Mouse (Mus musculus) right cerebral cortex, adult 18-20 months (tissue): ENCODE results near the gene Tfap2a.

Source experiments
- DNase-seq: peaks from one replicate; pipeline ENCODE4 v3.0.0; 2022; ENCODE audit warnings: mixed read lengths

The Tfap2a gene

DNA sequence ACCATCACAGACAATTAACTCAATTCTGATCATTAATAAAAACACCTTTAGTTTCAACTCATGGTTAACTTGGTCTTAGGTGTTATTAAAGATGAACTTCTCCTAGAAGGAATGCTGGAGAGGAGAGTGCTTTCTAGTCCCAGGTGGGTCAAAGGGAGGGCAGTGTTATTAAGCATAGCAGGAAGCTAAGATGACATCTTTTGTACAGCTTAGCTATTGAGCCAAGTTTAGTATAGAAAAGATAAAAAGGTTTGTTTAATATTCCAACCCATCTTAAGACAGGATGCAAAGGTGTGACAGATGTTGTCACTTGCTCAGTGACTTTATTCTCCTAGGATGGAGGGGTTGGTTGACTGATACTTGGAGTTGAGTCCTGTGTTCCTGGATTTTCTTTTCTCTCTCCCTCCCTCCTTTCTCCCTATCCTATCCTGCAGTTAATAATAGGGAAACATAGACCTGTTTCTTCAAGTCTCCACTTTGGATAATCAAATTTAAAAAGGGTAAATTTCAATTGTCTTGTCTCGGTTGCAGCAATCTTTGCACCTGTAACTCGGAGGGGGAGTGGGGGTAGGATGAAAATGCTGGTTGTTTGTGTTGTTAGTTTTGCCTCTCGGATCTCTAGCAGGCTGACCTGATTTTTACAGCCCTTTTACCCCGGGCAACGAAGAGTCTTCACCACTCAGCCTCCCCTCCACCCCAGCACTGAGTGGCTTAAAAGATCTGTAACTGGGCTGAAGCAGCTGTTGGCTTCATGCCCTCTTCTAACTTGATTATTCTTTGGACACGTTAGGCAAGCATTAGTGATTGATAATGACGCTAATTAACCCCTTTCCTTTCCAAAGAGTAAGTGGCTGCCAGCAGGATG lies 26.3 kb downstream of the Tfap2a start:
- DNase-seq: no peak

- no peak for DNase-seq
Measured at GRCm38 (mm10) chr13:40710062-40710342, 28.2 kb downstream of the Tfap2a start.

DNA sequence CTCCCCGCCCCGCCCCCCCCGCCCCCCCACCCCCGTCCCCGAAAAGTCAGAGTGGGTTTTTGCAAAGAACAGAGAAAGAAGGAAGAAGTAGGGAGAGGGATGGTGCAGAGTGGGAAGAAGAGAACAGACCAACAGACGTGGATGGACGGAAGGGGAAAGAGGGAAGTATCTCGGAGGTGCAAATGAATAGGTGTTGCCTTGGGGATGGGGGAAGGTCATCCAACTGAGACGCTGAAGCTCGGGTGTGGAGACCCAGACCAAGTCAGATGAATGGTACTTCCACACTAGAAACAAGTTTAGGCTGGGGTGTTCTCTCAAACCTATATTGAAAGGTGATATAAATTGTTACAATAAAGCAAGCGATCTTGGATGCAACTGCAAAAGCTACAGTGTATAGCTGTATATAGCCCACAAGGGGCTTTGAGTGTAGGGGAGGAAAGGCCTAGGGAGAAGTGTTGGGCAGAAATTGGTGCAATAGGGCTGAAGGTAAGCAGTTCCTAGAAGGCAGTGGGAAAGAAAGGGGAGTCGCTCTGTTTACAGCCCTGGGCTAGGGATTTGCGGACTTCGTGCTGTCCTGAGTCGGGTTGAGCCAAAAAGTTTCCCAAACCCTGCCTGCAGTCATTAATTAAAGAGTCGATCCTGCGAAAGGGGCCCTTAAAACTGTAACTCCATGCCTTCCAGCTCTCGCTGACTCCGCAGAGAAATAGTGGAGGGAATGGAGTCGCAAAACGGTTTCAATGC lies 28.7 kb downstream of the Tfap2a start:
- no peak for DNase-seq

DNA sequence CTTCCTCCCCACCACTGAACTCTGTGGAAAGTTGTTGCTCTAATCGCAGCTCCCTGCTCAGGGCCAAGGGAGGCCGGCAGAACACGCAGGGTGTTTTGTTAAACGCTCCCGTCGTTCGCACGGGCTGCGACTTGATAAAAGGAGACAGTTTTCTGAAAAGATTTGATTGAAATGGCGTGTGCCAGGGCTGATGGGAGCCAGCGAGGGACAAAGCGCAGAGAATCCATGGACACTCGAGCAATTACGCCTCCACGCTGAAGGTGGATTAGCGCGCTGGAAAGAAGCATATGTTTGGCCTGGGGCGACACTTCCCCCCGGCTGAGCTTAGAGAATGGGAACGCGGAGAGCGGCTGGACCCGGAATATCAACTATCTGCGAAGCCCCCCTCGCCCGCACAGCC lies 29.3 kb downstream of the Tfap2a start:
- no peak for DNase-seq

DNA sequence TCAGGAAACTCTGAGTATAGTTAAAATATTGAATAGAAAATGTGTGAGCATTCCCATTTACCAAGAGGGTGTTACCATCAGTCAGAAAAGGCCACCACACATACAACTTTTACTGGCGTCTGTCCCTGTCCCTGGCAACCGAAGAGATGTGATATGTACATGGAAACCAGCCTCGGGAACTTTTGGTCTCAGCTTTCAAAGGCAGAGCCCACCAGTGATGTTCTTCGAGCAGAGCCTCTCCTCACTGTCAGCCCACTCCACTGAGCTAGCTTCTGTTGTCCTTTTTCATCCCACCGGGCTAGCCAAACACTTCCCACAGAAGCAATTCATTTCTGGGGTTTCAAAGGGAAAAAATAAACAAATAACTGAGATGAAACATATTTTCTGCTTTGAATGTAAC lies 29.9 kb downstream of the Tfap2a start:
- DNase-seq: no peak

- DNase-seq: no peak
Measured at GRCm38 (mm10) chr13:40707646-40708045, 30.5 kb downstream of the Tfap2a start.

GRCm38 (mm10) chr13:40706612-40707011 lies 31.6 kb downstream of the Tfap2a start:
- DNase-seq: no peak

- DNase-seq: no peak
Measured at GRCm38 (mm10) chr13:40705821-40706425, 32.3 kb downstream of the Tfap2a start.

DNA sequence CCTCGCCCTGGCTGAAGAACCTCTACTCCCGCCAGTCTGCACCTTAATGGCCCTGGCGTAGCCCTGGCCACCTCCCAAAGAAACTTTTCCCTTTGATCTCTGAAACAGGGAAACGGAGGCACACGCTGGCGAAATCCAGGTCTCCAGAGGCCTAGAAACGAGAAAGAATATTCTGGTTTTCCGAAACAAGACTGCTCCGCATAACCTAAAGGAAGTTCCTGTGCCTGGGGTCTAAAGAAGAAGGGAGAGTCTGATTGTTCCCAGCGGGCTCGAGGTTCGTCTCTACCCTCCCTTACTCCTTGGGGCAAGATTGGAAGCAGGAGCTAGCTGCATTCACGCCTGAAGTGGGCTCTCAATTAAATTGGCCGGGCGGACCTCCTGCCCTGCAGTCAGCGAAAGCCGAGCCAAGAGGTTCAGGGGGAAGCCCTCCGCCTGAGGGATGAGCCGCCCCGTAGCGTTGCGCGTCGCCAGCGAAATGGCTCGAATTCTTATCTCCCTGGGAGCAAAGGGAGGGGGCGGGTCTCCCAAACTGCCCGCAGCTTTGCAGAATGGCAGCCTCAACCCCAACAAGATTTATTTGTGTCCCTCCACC lies 33.2 kb downstream of the Tfap2a start:
- no peak for DNase-seq

- no peak for DNase-seq
Measured at GRCm38 (mm10) chr13:40703982-40704501, 34.1 kb downstream of the Tfap2a start.

DNA sequence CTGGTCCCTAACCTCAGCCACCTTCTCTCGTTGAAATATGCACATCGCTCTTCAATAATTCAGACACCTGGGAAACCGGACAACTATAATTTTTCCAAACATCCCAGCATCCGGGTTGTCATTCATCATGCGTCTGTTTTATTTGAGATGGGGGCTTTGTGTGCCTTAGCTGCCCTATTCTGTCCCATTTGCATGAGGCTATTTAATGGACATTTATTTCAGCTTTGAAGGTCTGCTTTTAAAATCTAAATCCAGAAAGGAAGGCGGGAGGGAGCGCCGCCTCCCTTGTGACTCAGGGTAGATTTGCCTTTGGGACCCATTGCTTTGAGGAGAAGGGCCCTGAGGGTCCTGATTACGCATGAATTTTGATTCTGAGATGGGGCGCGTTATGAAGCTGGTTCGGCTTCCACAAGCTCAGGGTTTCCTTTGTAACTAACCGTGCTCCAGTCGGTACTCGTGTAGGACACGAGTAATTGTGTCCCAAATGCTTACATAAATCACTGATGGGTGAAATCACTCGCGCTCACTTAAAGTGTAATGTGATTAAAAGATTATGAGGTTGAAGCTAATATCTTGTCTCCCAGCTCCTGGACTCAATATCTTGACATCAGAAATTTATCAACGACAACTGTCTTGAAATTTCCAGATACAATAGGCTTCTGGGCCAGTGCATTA lies 34.9 kb downstream of the Tfap2a start:
- no peak for DNase-seq

DNA sequence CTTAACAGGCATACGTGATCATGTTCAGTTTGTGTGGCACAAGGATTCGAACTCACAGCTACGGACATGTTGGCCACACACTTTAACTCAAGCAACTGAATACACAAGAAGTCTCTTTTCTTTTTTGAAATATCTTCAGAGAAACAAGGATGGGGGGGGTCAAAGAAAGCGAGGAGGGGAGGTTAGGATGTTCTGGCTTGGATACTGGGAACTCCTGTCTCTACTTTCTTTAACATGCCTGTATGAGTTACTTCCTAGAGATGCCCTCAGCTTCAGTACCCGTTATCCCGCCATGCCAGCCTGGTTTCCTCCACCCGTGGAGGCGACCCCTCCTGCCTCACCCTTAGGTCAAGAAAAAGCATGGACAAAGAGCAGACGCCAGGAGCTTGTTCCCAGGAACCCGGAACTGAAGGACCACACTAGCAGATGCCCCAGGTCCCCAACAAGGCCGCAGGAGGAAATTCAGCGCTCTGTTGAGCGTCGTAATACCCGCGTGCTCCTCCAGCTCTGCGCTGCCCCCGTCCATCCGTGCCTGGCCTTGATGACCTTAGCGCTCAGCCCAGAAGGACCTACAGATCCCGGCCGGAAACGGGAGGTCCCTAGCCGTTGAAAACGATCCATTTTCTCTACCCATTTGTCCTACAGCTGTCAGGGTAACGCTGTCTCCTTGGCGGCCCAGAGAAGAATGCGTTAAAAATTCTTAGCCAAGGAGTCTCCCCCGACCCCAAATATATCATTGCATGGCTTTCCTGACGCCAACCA lies 35.6 kb downstream of the Tfap2a start:
- DNase-seq: no peak

DNA sequence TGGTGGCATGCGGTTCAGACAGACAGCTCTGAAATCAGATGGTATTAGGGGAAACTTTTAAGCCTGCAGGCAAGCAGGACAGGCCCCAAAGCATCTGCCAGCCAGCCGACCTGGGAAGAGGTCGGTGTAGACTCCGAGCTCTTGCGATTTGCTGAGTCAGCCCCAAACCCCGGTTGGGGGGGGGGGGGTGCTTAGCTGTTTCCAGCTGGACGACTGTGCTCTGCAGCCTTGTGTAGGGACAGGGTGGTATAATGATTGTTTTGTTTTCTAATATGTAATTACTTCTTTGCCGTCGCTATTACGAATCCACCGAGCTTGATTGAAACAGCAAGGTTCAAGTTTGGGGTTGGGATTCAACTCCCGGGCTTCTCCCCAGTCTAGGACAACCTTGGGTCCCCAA lies 36.5 kb downstream of the Tfap2a start:
- DNase-seq: no peak

DNA sequence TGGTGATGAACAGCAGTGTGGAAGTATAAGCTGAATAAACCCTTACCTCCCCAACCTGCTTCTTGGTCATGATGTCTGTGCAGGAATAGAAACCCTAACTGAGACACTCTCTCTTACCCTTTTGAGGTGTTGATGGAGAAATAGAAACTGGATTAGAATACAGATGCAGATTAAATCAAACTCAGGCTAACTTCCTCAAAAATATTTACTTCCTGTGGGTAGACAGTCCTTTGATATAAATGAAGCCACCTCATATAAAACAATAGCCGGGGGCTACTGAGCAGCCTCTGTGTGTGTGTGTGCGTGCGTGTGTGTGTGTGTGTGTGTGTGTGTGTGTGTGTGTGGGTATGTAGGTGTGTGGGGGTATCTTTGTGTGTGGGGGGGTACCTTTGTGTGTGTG lies 52.4 kb downstream of the Tfap2a start:
- DNase-seq: no peak

DNA sequence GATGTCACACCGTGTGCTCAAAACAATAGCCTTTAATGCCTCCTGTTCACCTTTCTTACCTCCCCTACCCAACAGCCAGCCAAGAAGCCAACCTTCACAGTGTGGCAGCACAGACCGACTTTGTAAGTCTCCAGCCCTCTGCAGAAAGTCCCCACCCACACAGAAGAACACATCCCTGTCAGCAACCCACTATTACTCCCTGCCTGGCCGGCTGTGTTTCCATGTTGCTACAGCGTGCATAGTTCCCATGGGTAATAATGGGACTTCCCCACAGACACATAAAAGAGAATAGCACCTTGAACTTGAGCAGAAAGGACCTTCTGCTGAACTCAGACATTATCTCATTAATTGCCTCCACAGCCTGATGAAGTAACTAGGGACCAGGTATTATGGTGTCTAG lies 61.4 kb downstream of the Tfap2a start:
- no peak for DNase-seq
